Mouse (Mus musculus) urinary bladder, postnatal 4 days (tissue): ENCODE data around the gene Gm6034.
A peak's percentile ranks its signal among the peaks of the same experiment; 100 is the strongest.
"Not testable (repeated sequence)": the region's sequence is repeated elsewhere in the genome, so short reads cannot be mapped to it uniquely, and the experiment has no call there.

Source experiments
- DNase-seq, 2 experiments: peaks; one replicate each; pipeline ENCODE4 v3.0.0; 2021 to 2022; ENCODE audit warnings: low spot score in 2 of 2

Gm6034 gene

GRCm38 (mm10) chr17:36042610-36043169, at the start of gene Gm6034, which contains the start of gene H2-T22:
Gene Gm6034, plus strand, starts transcription at chr17:36042961.
Gene H2-T22, minus strand, starts transcription at chr17:36042747.
- DNase-seq = peak in 1 of 2 experiments; percentile 56

- DNase-seq = peak; percentile 74 to 84
Measured at GRCm38 (mm10) chr17:35993675-35994074, 49.1 kb upstream of the Gm6034 start.

- peak; percentile 68 to 70 for DNase-seq
Measured at GRCm38 (mm10) chr17:35994175-35994878, 48.4 kb upstream of the Gm6034 start.

- no peak for DNase-seq
Measured at GRCm38 (mm10) chr17:35994879-35995240, 47.9 kb upstream of the Gm6034 start.

GRCm38 (mm10) chr17:35996949-35997348, 45.8 kb upstream of the Gm6034 start:
- peak; percentile 87 to 95 for DNase-seq

- no peak for DNase-seq
Measured at GRCm38 (mm10) chr17:35997713-35998510, 44.8 kb upstream of the Gm6034 start.

GRCm38 (mm10) chr17:35998545-35999305, 44.0 kb upstream of the Gm6034 start:
- DNase-seq = no peak

- DNase-seq = no peak
Measured at GRCm38 (mm10) chr17:35999356-35999755, 43.4 kb upstream of the Gm6034 start.

GRCm38 (mm10) chr17:36000349-36000748, 42.4 kb upstream of the Gm6034 start:
- DNase-seq = no peak

GRCm38 (mm10) chr17:36001121-36001897, 41.5 kb upstream of the Gm6034 start:
- no peak for DNase-seq

- DNase-seq = no peak
Measured at GRCm38 (mm10) chr17:36001966-36002365, 40.8 kb upstream of the Gm6034 start.

GRCm38 (mm10) chr17:36003331-36003730, 39.4 kb upstream of the Gm6034 start:
- no peak for DNase-seq

- DNase-seq = not testable (repeated sequence)
Measured at GRCm38 (mm10) chr17:36004409-36004808, 38.4 kb upstream of the Gm6034 start.

- DNase-seq = no peak
Measured at GRCm38 (mm10) chr17:36014977-36015376, 27.8 kb upstream of the Gm6034 start.

GRCm38 (mm10) chr17:36017046-36017445, 25.7 kb upstream of the Gm6034 start:
- no peak for DNase-seq

GRCm38 (mm10) chr17:36018979-36019378, 23.8 kb upstream of the Gm6034 start:
- DNase-seq = no peak

GRCm38 (mm10) chr17:36019519-36019918, 23.2 kb upstream of the Gm6034 start:
- DNase-seq = no peak

- peak in 1 of 2 experiments; percentile 58 for DNase-seq
Measured at GRCm38 (mm10) chr17:36020191-36021073, 22.3 kb upstream of the Gm6034 start, which contains the start of gene H2-T24. Gene H2-T24, minus strand, starts transcription at chr17:36020560.

GRCm38 (mm10) chr17:36021309-36021708, 21.5 kb upstream of the Gm6034 start:
- no peak for DNase-seq

GRCm38 (mm10) chr17:36022098-36022497, 20.7 kb upstream of the Gm6034 start:
- DNase-seq = no peak
